Mouse (Mus musculus) kidney, postnatal 0 days (tissue): ENCODE measurements at regions not wholly inside any gene's neighbourhood (a gene's known extent, or its start where the extent isn't known, plus 50 kb on each side); places are given as distances from the start of the nearest gene placed in this dataset.

Experiments
- ATAC-seq: fragments of 200-750 bp; cut with Nextera tagmentation; replicated peaks from 2 replicates; pipeline ENCODE4 v1.8.0; 2017; ENCODE audit warnings: low read depth, moderate number of reproducible peaks, moderate TSS enrichment, moderate library complexity; ENCODE audit not compliant: low FRiP score
- DNase-seq: peaks from one replicate; pipeline ENCODE4 v3.0.0-alpha.2; 2016; ENCODE audit warnings: low spot score
- H3K27ac ChIP-seq: fragments of 300-500 bp; sonication (generic); 2 replicates; pipeline ENCODE4 v1.5.1; 2014; ENCODE audit warnings: mild to moderate bottlenecking
- H3K27me3 ChIP-seq: fragments of 300-500 bp; sonication (generic); 2 replicates; pipeline ENCODE4 v1.6.1; 2014; ENCODE audit warnings: low read length, mixed read lengths; ENCODE audit not compliant: insufficient read depth
- H3K36me3 ChIP-seq: fragments of 300-500 bp; sonication (generic); 2 replicates; pipeline ENCODE4 v1.6.1; 2014; ENCODE audit warnings: low read length, mixed read lengths; ENCODE audit not compliant: insufficient read depth
- H3K4me1 ChIP-seq: fragments of 300-500 bp; sonication (generic); replicated peaks from 2 replicates; pipeline ENCODE4 v1.6.1; 2014; ENCODE audit warnings: antibody characterized with exemption, low read length, mixed read lengths; ENCODE audit not compliant: insufficient read depth
- H3K4me2 ChIP-seq: fragments of 300-500 bp; sonication (generic); 2 replicates; pipeline ENCODE4 v1.6.1; 2014; ENCODE audit warnings: mild to moderate bottlenecking, low read length, moderate library complexity, mixed read lengths
- H3K4me3 ChIP-seq: fragments of 300-500 bp; sonication (generic); replicated peaks from 2 replicates; pipeline ENCODE4 v1.5.1; 2014; ENCODE audit warnings: low read depth, low read length
- H3K9ac ChIP-seq: fragments of 300-500 bp; sonication (generic); 2 replicates; pipeline ENCODE4 v1.6.1; 2014; ENCODE audit warnings: low read depth, low read length
- H3K9me3 ChIP-seq: fragments of 300-500 bp; sonication (generic); replicated peaks from 2 replicates; pipeline ENCODE4 v1.6.1; 2016; ENCODE audit warnings: low read length, inconsistent platforms, mixed read lengths
- CTCF ChIP-seq: IDR thresholded peaks from 2 replicates; pipeline ENCODE4 v1.5.1; 2016; ENCODE audit warnings: antibody characterized with exemption, low read depth, mild to moderate bottlenecking, moderate library complexity
- WGBS: fragments of 180-500 bp; shearing (Covaris S2); extraction: QIAGEN DNeasy Blood & Tissue Kit; methylation state at CpG from one replicate; pipeline ENCODE4 v1.1.7; 2014; 5-methylcytosine and 5-hydroxymethylcytosine counted together

DNA sequence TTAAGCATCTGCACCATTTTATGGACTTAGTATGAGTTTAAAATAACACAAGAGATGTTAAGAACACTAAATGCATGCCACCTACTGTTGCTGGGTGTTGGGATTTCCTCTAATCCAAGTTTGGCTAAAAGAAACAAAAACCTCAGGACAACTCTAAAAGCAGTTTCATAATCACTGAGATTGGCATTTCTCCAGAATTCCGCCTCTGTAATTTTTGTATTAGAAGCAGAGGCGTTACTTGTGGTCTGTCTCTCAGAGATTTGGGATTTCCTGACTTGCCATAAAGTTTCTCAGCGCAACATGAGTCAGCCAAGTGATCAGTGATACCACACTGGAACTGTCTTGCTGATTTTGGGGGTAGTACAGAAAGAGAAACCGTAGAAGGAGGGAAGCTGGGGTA lies 238.0 kb upstream of the Igfbp3 start:
- H3K36me3 ChIP-seq: no peaks in the 10 kb centered on the region

DNA sequence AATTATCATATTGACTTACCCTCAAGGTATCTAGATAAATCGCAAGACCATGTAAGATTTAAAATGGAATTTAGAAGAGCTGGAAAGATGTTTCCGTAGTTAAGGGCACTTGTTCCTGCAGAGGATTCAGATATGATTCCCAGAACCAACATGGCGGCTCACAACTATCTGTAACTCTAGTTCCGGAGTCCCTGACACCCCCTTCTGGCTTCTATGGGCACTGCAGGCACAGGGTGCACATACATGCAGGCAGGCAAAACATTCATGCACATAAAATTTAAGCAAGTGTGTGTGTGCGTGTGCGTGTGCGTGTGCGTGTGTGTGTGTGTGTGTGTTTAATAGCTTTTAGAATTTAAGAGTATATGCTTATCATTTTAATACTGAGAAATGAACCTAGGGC lies 230.8 kb upstream of the Igfbp3 start:
- H3K4me3 ChIP-seq: no peak overlapping the region
- no peak overlapping the region for H3K4me2 ChIP-seq
- H3K4me1 ChIP-seq: no peaks in the 10 kb centered on the region
- H3K9me3 ChIP-seq: no peaks in the 10 kb centered on the region
- no peak overlapping the region for H3K9ac ChIP-seq
- ATAC-seq: no peak
- no peaks in the 10 kb centered on the region for H3K27me3 ChIP-seq
- H3K27ac ChIP-seq: no peak overlapping the region
- DNase-seq: no peak
- H3K36me3 ChIP-seq: no peaks in the 10 kb centered on the region
- 91% methylated on average over 8 of the region's 8 CpGs for WGBS
- TF ChIP-seq CTCF: no peak

More for the DNA sequence above, 238.0 kb upstream of the Igfbp3 start:
- WGBS: 77% methylated on average over 4 of the region's 4 CpGs
- Histone ChIP-seq H3K9me3 (no peaks in the 10 kb centered on the region), H3K4me3 (no peak overlapping the region), H3K27me3 (no peaks in the 10 kb centered on the region), H3K27ac (no peak overlapping the region), H3K4me2 (no peak overlapping the region), H3K9ac (no peak overlapping the region), H3K4me1 (no peaks in the 10 kb centered on the region)
- DNase-seq (no peak), ATAC-seq (no peak)
- TF ChIP-seq CTCF: no peak

DNA sequence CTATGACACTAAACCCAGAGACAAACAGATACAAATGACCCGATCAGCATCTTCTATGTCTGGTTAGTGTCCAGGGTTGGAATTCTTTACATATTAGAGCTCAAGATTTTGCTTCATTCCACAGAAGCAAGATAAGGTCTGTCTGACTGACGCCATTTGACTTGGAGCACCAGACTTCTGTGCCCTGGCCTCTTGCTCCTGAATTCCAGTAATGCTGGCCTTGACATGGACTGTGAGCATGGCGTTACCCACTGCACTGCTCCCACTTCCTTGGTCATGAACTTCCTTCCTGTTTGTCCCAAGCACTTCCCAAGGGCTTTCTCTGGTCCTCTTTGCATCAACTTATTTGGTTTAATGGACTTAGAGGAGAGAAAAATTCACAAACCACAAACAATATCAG lies 225.6 kb upstream of the Igfbp3 start:
- H3K27ac ChIP-seq: no peak overlapping the region
- WGBS: 70% methylated on average over 3 of the region's 3 CpGs
- H3K4me3 ChIP-seq: no peak overlapping the region
- H3K27me3 ChIP-seq: no peaks in the 10 kb centered on the region
- H3K9me3 ChIP-seq: no peaks in the 10 kb centered on the region
- no peak overlapping the region for H3K4me2 ChIP-seq
- no peak overlapping the region for H3K9ac ChIP-seq
- no peak for ATAC-seq
- H3K4me1 ChIP-seq: no peaks in the 10 kb centered on the region
- DNase-seq: peak; percentile 15
- no peak for TF ChIP-seq CTCF
- H3K36me3 ChIP-seq: no peaks in the 10 kb centered on the region

GRCm38 (mm10) chr11:7434591-7434990 lies 220.9 kb upstream of the Igfbp3 start:
- no peak overlapping the region for H3K27ac ChIP-seq
- no peaks in the 10 kb centered on the region for H3K36me3 ChIP-seq
- 81% methylated on average over 3 of the region's 3 CpGs for WGBS
- no peaks in the 10 kb centered on the region for H3K27me3 ChIP-seq
- no peaks in the 10 kb centered on the region for H3K4me1 ChIP-seq
- ATAC-seq (no peak), DNase-seq (no peak)
- no peak overlapping the region for H3K4me2 ChIP-seq
- TF ChIP-seq CTCF: no peak
- no peak overlapping the region for H3K4me3 ChIP-seq
- no peak overlapping the region for H3K9ac ChIP-seq
- H3K9me3 ChIP-seq: no peaks in the 10 kb centered on the region

DNA sequence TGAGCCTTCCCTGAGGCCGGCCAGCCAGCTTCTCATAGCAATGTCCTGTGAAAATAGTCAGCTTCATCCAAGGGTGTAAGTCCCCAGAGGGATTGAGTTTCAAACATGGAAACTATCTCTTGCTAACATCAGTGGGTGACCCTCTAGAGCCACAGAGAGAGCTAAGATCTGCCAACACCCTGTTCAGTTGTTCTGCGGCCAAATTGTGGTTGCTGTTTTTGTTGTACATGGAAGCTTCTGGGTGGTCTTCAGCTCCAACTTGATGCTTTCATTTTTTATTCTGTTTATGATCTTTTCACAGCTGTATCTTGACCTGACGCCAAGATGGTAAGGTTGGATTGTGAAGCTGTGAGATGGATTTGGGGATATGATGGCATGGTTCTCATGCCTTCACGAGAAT lies 214.0 kb upstream of the Igfbp3 start:
- H3K4me2 ChIP-seq: no peak overlapping the region
- H3K27ac ChIP-seq: no peak overlapping the region
- ATAC-seq: no peak
- no peak overlapping the region for H3K4me3 ChIP-seq
- WGBS: 77% methylated on average over 4 of the region's 4 CpGs
- no peaks in the 10 kb centered on the region for H3K9me3 ChIP-seq
- no peaks in the 10 kb centered on the region for H3K27me3 ChIP-seq
- DNase-seq: peak; percentile 12
- H3K4me1 ChIP-seq: peaks cover 2% of the 10 kb centered on the region; the same call in 1 of the 2 replicates
- H3K36me3 ChIP-seq: no peaks in the 10 kb centered on the region
- no peak for TF ChIP-seq CTCF
- H3K9ac ChIP-seq: no peak overlapping the region

- Histone ChIP-seq H3K4me2 (no peak overlapping the region), H3K4me1 (peaks cover 2% of the 10 kb centered on the region; the same call in 1 of the 2 replicates), H3K27me3 (no peaks in the 10 kb centered on the region), H3K9ac (no peak overlapping the region), H3K36me3 (no peaks in the 10 kb centered on the region), H3K4me3 (no peak overlapping the region), H3K9me3 (no peaks in the 10 kb centered on the region), H3K27ac (no peak overlapping the region)
- TF ChIP-seq CTCF: no peak
- ATAC-seq (no peak), DNase-seq (no peak)
- WGBS: 93% methylated on average over 1 of the region's 1 CpGs
Measured at GRCm38 (mm10) chr11:7425233-7425632, 211.5 kb upstream of the Igfbp3 start.

- H3K9ac ChIP-seq: no peak overlapping the region
- DNase-seq (no peak), ATAC-seq (peak; percentile 31; the same call in 1 of the 2 replicates)
- peaks cover 2% of the 10 kb centered on the region; the same call in 1 of the 2 replicates for H3K4me1 ChIP-seq
- no peak for TF ChIP-seq CTCF
- no peak overlapping the region for H3K27ac ChIP-seq
- H3K36me3 ChIP-seq: no peaks in the 10 kb centered on the region
- WGBS: 37% methylated on average over 5 of the region's 5 CpGs
- no peaks in the 10 kb centered on the region for H3K27me3 ChIP-seq
- no peak overlapping the region for H3K4me3 ChIP-seq
- H3K4me2 ChIP-seq: no peak overlapping the region
- no peaks in the 10 kb centered on the region for H3K9me3 ChIP-seq
Measured at GRCm38 (mm10) chr11:7424082-7424471, 210.4 kb upstream of the Igfbp3 start.
